Mouse (Mus musculus) stomach, postnatal 0 days (tissue): ENCODE results near the gene Eefsec. TPM values are rescaled to one million over a fixed set of nuclear protein-coding genes. Genes with fewer than 3 reads are reported as not detected.

ENCODE experiments used
- ATAC-seq: fragments of 200-750 bp; cut with Nextera tagmentation; 2 replicates; pipeline ENCODE4 v1.8.0; 2017; ENCODE audit not compliant: low FRiP score, low TSS enrichment
- DNase-seq: peaks from one replicate; pipeline ENCODE4 v3.0.0-alpha.2; 2016; ENCODE audit warnings: low spot score
- H3K27ac ChIP-seq: fragments of 300-500 bp; sonication (generic); replicated peaks from 2 replicates; pipeline ENCODE4 v1.5.1; 2014; ENCODE audit warnings: mild to moderate bottlenecking, control low read depth
- H3K27me3 ChIP-seq: fragments of 300-500 bp; sonication (generic); 2 replicates; pipeline ENCODE4 v1.6.1; 2014; ENCODE audit warnings: low read length; ENCODE audit not compliant: control insufficient read depth, insufficient read depth
- H3K36me3 ChIP-seq: fragments of 300-500 bp; sonication (generic); 2 replicates; pipeline ENCODE4 v1.6.1; 2014; ENCODE audit warnings: low read length, mixed read lengths; ENCODE audit not compliant: control insufficient read depth, insufficient read depth
- H3K4me1 ChIP-seq: fragments of 300-500 bp; sonication (generic); replicated peaks from 2 replicates; pipeline ENCODE4 v1.6.1; 2014; ENCODE audit warnings: antibody characterized with exemption; ENCODE audit not compliant: control insufficient read depth, insufficient read depth
- H3K4me2 ChIP-seq: fragments of 300-500 bp; sonication (generic); replicated peaks from 2 replicates; pipeline ENCODE4 v1.6.1; 2014; ENCODE audit warnings: low read depth, mild to moderate bottlenecking, control low read depth, moderate library complexity
- H3K4me3 ChIP-seq: fragments of 300-500 bp; sonication (generic); 2 replicates; pipeline ENCODE4 v1.5.1; 2014; ENCODE audit warnings: low read depth, low read length, control low read depth
- H3K9ac ChIP-seq: fragments of 300-500 bp; sonication (generic); 2 replicates; pipeline ENCODE4 v1.6.1; 2014; ENCODE audit warnings: mild to moderate bottlenecking, low read length, control low read depth, mixed read lengths
- H3K9me3 ChIP-seq: fragments of 300-500 bp; sonication (generic); 2 replicates; pipeline ENCODE4 v1.6.1; 2016; ENCODE audit warnings: low read length; ENCODE audit not compliant: control insufficient read depth
- CTCF ChIP-seq: IDR thresholded peaks from 2 replicates; pipeline ENCODE4 v1.5.1; 2016; ENCODE audit warnings: antibody characterized with exemption, low read depth, mild to moderate bottlenecking, moderate library complexity
- EP300 ChIP-seq: optimal IDR thresholded peaks from 2 replicates; pipeline ENCODE3; 2016; ENCODE audit warnings: antibody characterized with exemption
- WGBS: fragments of 180-500 bp; shearing (Covaris S2); extraction: QIAGEN DNeasy Blood & Tissue Kit; methylation state at CpG from one replicate; pipeline ENCODE4 v1.1.7; 2014; 5-methylcytosine and 5-hydroxymethylcytosine counted together
- polyA plus RNA-seq: library from polyadenylated mRNA; unstranded; fragments of >200 nt; fragmentation: Nextera tagmentation; extraction: Ambion mirVana; gene quantifications from 2 replicates; pipeline ENCODE4 v1.2.1, GENCODE M21; 2015

Gene Eefsec
- polyA plus RNA-seq, 1 experiment from 2014 or later: 20.6 TPM

- TF ChIP-seq CTCF (no peak), EP300 (no peak)
- no peak for DNase-seq
- ATAC-seq: no peak
- Histone ChIP-seq H3K4me3 (no peak overlapping the region), H3K9me3 (no peaks in the 10 kb centered on the region), H3K4me1 (no peaks in the 10 kb centered on the region), H3K36me3 (no peaks in the 10 kb centered on the region), H3K4me2 (no peak overlapping the region), H3K27me3 (no peaks in the 10 kb centered on the region), H3K9ac (no peak overlapping the region), H3K27ac (no peak overlapping the region)
These were observed 117.0 kb downstream of the Eefsec start for GRCm38 (mm10) chr6:88329336-88329735.

GRCm38 (mm10) chr6:88321879-88322278 lies 124.5 kb downstream of the Eefsec start:
- WGBS: 30% methylated on average over 7 of the region's 7 CpGs
- TF ChIP-seq CTCF: peak; percentile 74
- no peak for TF ChIP-seq EP300
- no peaks in the 10 kb centered on the region for H3K36me3 ChIP-seq
- DNase-seq: peak; percentile 65
- ATAC-seq: peak; percentile 90
- no peak overlapping the region for H3K27ac ChIP-seq
- H3K9ac ChIP-seq: no peak overlapping the region
- no peaks in the 10 kb centered on the region for H3K4me1 ChIP-seq
- no peaks in the 10 kb centered on the region for H3K9me3 ChIP-seq
- no peak overlapping the region for H3K4me2 ChIP-seq
- no peak overlapping the region for H3K4me3 ChIP-seq
- no peaks in the 10 kb centered on the region for H3K27me3 ChIP-seq

GRCm38 (mm10) chr6:88321253-88321652 lies 125.1 kb downstream of the Eefsec start:
- no peaks in the 10 kb centered on the region for H3K9me3 ChIP-seq
- ATAC-seq (no peak), DNase-seq (no peak)
- no peak for TF ChIP-seq CTCF
- no peak for TF ChIP-seq EP300
- H3K4me1 ChIP-seq: no peaks in the 10 kb centered on the region
- no peak overlapping the region for H3K27ac ChIP-seq
- no peak overlapping the region for H3K4me3 ChIP-seq
- WGBS: 68% methylated on average over 5 of the region's 5 CpGs
- no peak overlapping the region for H3K9ac ChIP-seq
- no peaks in the 10 kb centered on the region for H3K36me3 ChIP-seq
- H3K27me3 ChIP-seq: no peaks in the 10 kb centered on the region
- no peak overlapping the region for H3K4me2 ChIP-seq

GRCm38 (mm10) chr6:88319735-88320134 lies 126.6 kb downstream of the Eefsec start:
- DNase-seq (no peak), ATAC-seq (no peak)
- Histone ChIP-seq H3K27me3 (no peaks in the 10 kb centered on the region), H3K4me3 (no peak overlapping the region), H3K9ac (no peak overlapping the region), H3K4me2 (no peak overlapping the region), H3K27ac (no peak overlapping the region), H3K9me3 (no peaks in the 10 kb centered on the region), H3K36me3 (no peaks in the 10 kb centered on the region), H3K4me1 (no peaks in the 10 kb centered on the region)
- no peak for TF ChIP-seq CTCF
- TF ChIP-seq EP300: no peak
- 70% methylated on average over 1 of the region's 1 CpGs for WGBS

GRCm38 (mm10) chr6:88315295-88315694 lies 131.0 kb downstream of the Eefsec start:
- Histone ChIP-seq H3K4me2 (no peak overlapping the region), H3K9ac (no peak overlapping the region), H3K4me3 (no peak overlapping the region), H3K9me3 (no peaks in the 10 kb centered on the region), H3K27ac (no peak overlapping the region), H3K36me3 (no peaks in the 10 kb centered on the region), H3K27me3 (no peaks in the 10 kb centered on the region), H3K4me1 (no peaks in the 10 kb centered on the region)
- DNase-seq (no peak), ATAC-seq (no peak)
- WGBS: 33% methylated on average over 2 of the region's 2 CpGs
- TF ChIP-seq CTCF (no peak), EP300 (no peak)

- DNase-seq (no peak), ATAC-seq (0 out of 2 replicates have a peak, but pooled peaks have one; percentile 13)
- Histone ChIP-seq H3K9me3 (no peaks in the 10 kb centered on the region), H3K27me3 (no peaks in the 10 kb centered on the region), H3K27ac (no peak overlapping the region), H3K9ac (no peak overlapping the region), H3K4me3 (no peak overlapping the region), H3K4me2 (no peak overlapping the region), H3K4me1 (no peaks in the 10 kb centered on the region), H3K36me3 (no peaks in the 10 kb centered on the region)
- no peak for TF ChIP-seq EP300
- no peak for TF ChIP-seq CTCF
- 65% methylated on average over 9 of the region's 9 CpGs for WGBS
These were observed 132.4 kb downstream of the Eefsec start for GRCm38 (mm10) chr6:88313937-88314336.
